Mouse (Mus musculus) ES-Bruce4 (cell line): ENCODE measurements at regions not wholly inside any gene's neighbourhood (a gene's known extent, or its start where the extent isn't known, plus 50 kb on each side); places are given as distances from the start of the nearest gene placed in this dataset.

Experiments used
- CTCF ChIP-seq: IDR thresholded peaks from one replicate; pipeline ENCODE4 v1.8.1; 2011; ENCODE audit warnings: low read depth, low read length
- POLR2A ChIP-seq: IDR thresholded peaks from one replicate; pipeline ENCODE4 v1.8.1; 2011; ENCODE audit warnings: low read length; ENCODE audit not compliant: insufficient read depth

DNA sequence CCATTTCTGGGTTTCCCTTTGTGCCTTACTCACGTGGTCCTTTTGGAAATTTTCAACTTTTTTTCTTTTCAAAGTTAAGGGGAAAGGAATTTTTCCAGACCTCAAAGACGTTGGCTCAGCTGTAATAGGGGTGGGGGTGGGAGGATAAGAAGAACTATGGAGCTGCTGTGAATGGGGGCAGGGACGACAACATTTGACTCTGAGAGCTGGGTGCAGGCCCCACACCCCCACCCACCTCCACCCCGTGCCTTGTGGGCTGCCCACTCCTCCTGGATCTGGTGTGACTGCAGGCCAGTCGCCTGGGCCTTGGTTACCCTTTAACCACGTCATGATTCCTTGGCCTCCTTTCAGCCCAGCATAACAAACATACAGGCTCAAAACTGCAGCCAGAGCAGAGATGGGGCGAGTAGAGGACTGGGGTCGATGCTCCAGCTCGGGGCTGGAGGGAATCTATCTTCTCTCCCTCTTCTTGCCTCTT is 110.6 kb upstream of the Mgme1 start:
- no peak for TF ChIP-seq CTCF
- no peak for TF ChIP-seq POLR2A
